Mouse (Mus musculus): ENCODE measurements around the gene Nptxr.

DNA sequence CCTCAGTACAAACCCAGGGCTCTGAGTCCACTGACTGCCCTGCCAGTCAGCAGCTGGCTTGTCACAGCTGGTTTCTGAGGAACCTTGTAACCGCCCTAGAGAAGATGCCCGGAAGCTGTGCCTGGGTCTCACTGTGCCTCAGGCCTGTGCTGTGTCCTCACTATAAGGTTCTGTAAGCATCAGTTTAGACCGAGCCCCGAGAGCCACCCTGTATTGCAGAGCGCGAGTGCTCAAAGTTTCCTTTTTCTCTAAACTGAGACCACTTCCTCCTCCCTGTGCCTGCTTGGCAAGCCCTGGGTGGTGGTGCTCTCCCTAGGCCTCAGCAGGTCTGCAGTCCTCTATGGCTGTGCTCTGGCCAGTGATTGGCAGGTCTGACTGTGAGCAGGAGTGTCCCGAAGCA, 55.4 kb downstream of the Nptxr start:
- TF ChIP-seq POLR2A (IDR thresholded peaks at IDR 0.05; ENCODE audit: borderline replicate concordance, extremely low read depth, insufficient read depth, insufficient read length, poor library complexity, severe bottlenecking) (no peak), CTCF (IDR thresholded peaks at IDR 0.05; ENCODE audit: borderline replicate concordance, extremely low read depth, insufficient read depth, insufficient read length) (no peak)
